Mouse (Mus musculus) left cerebral cortex, postnatal 10 days (tissue): ENCODE data around the gene Tas1r1. TPM values are rescaled to one million over a fixed set of nuclear protein-coding genes. Genes with fewer than 3 reads are reported as not detected.

ENCODE experiments used
- total RNA-seq, 2 experiments: library from RNA; stranded (reverse); gene quantifications; 2 replicates each; pipeline ENCODE4 v1.2.3; 2021

Gene Tas1r1
- total RNA-seq, 2 experiments from 2014 or later = 0.43 to 0.54 TPM

Other genes starting within 250 kb of the Tas1r1 start
- 100 to 1,000 TPM; 200 to 223 TPM for gene Camta1, start 176.7 kb downstream of the Tas1r1 start, total RNA-seq
- 10 to 100 TPM; 55.1 to 70.9 TPM for gene Dnajc11, start 104.9 kb downstream of the Tas1r1 start, total RNA-seq
- gene Thap3, start 49.6 kb downstream of the Tas1r1 start, total RNA-seq = 10 to 100 TPM; 18.8 to 21.2 TPM
- gene Phf13, start 42.3 kb downstream of the Tas1r1 start, total RNA-seq = 10 to 100 TPM; 14.5 to 16.9 TPM
- gene Klhl21, start 29.8 kb downstream of the Tas1r1 start, total RNA-seq = 10 to 100 TPM; 10.2 to 11.2 TPM
- 10 to 100 TPM; 11.9 to 14.7 TPM for gene Zbtb48, start 10.9 kb downstream of the Tas1r1 start, total RNA-seq
- gene Nol9, start 753 bp upstream of the Tas1r1 start, total RNA-seq = 10 to 100 TPM; 25.3 to 27.7 TPM
- 10 to 100 TPM; 43.3 to 46.9 TPM for gene Plekhg5, start 33.9 kb upstream of the Tas1r1 start, total RNA-seq
- 1 to 10 TPM; 3.9 to 4.7 TPM for gene Tnfrsf25, start 77.4 kb upstream of the Tas1r1 start, total RNA-seq
- gene Espn, start 113.8 kb upstream of the Tas1r1 start, total RNA-seq = under 1 TPM; 0.32 to 0.41 TPM
- not detected for gene Hes2, start 120.3 kb upstream of the Tas1r1 start, total RNA-seq
- 100 to 1,000 TPM; 415 to 420 TPM for gene Acot7, start 139.6 kb upstream of the Tas1r1 start, total RNA-seq
- gene Gpr153, start 235.7 kb upstream of the Tas1r1 start, total RNA-seq = 10 to 100 TPM; 32.9 to 35.7 TPM